Mouse (Mus musculus) thymus, adult 2 months (tissue): ENCODE measurements around the gene Btbd11.
"Not testable (repeated sequence)": the region's sequence is repeated elsewhere in the genome, so short reads cannot be mapped to it uniquely, and the experiment has no call there.

Experiments used
- CTCF ChIP-seq: fragments of 200-500 bp; IDR thresholded peaks from 2 replicates; pipeline ENCODE4 v1.5.1; 2012; ENCODE audit warnings: mild to moderate bottlenecking, control low read depth, low read length, moderate library complexity, borderline replicate concordance; ENCODE audit not compliant: control insufficient read depth, poor library complexity, insufficient read depth; ENCODE audit errors: extremely low read depth
- POLR2A ChIP-seq: fragments of 200-500 bp; IDR thresholded peaks from 2 replicates; pipeline ENCODE4 v1.6.1; 2012; ENCODE audit warnings: mild to moderate bottlenecking, low read length, control low read depth, moderate library complexity; ENCODE audit not compliant: control insufficient read depth, poor library complexity, insufficient read depth; ENCODE audit errors: extremely low read depth

DNA sequence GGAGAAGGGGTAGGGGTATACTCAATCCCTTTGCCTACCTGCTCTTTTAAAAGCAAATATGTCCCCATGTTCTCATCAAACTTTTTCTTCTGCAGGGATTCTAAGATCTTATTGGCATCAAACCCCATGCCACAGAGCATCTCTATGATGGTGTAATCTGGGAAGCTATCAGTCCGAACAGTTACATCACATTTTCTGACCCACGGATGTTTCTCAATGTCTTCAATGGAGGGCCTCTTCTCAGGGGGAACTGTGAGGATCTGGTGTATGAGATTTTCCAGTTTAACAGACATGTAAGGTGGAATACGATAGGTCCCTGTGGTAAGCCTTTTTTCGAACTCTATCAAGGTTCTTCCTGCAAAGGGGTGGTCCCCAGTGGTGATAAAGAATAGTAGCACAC, 323.2 kb downstream of the Btbd11 start:
- not testable (repeated sequence) for TF ChIP-seq CTCF, POLR2A
